Mouse (Mus musculus) erythroblast, embryonic 14.5 days (primary cell): Measurements from ENCODE around the gene Cntf.

Experiments used
- GATA1 ChIP-seq: IDR thresholded peaks from 2 replicates; pipeline ENCODE4 v1.6.1; 2012; ENCODE audit warnings: low read length, inconsistent platforms, mixed read lengths
- TAL1 ChIP-seq: IDR thresholded peaks from 3 replicates; pipeline ENCODE4 v1.6.1; 2012; ENCODE audit warnings: low read length, inconsistent platforms, mixed read lengths

DNA sequence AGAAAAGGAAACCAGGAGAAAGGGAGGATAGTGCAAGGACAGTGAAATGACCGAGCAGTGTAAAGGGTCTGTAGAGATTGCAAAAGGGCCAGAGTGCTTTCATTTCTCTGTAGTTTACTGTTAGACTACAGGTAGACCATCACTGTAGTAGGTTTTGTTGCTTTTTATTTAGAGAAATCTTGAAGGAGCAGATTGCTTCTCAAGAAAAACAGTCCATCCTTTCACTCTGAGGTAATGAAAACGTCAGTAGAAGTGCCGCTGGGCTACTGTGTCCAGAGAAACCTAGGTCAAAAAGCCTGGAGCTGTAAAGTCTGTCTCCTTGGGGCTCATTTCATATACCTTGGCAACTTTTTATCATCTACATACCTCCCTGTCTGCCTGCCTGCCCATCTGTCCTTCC is 33.6 kb upstream of the Cntf start:
- TF ChIP-seq GATA1: no peak
- no peak for TF ChIP-seq TAL1
